Mouse (Mus musculus): Measurements from ENCODE around the gene Ppm1e. TPM values are rescaled to one million over a fixed set of nuclear protein-coding genes. Genes with fewer than 3 reads are reported as not detected.

Gene Ppm1e
- total RNA-seq, 4 experiments from 2014 or later, result 211 to 248 (median 227) TPM

Other genes starting within 250 kb of the Ppm1e start
- gene Ska2, start 249.8 kb downstream of the Ppm1e start, total RNA-seq (2022), result 10 to 100 TPM; 13.7 to 16.1 (median 14.8) TPM
- gene Trim37, start 231.9 kb downstream of the Ppm1e start, total RNA-seq (2022), result 100 to 1,000 TPM; 166 to 174 (median 170) TPM
- 1 to 10 TPM; 3.0 to 6.7 (median 3.6) TPM for gene Rad51c, start 45.9 kb upstream of the Ppm1e start, total RNA-seq (2022)
- 1 to 10 TPM in 1 of 4 experiments, under 1 TPM in 3; 0.08 to 1.2 (median 0.53) TPM for gene Tex14, start 46.0 kb upstream of the Ppm1e start, total RNA-seq (2022)
- gene Gm11492, start 207.6 kb upstream of the Ppm1e start, total RNA-seq (2022), result not detected
- gene Sept4, start 209.9 kb upstream of the Ppm1e start, total RNA-seq (2022), result 100 to 1,000 TPM; 174 to 201 (median 193) TPM
- 100 to 1,000 TPM in 1 of 4 experiments, 10 to 100 TPM in 3; 75.1 to 105 (median 86.8) TPM for gene Mtmr4, start 233.1 kb upstream of the Ppm1e start, total RNA-seq (2022)